Mouse (Mus musculus): Measurements from ENCODE around the gene Zfp652.

DNA sequence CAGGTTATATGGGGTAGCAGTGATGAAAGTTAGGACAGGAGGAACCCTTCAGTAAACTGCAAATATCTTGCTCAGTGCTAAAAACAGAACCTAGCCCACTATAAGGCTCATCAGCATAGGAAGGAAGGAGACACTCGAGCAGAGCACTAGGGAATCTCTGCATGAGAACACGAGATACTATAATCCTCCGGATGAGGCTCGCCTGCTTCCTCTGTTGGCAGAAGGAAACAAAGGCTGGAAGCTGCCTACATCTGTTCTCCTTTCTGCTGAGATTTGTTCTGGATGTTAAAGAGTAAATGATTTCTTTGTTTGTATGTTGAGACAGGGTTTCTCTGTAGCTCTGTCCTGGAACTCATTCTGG is 7.5 kb upstream of the Zfp652 start:
- no peak for TF ChIP-seq FLI1 (IDR thresholded peaks at IDR 0.05; ENCODE audit: low read length)
- no peak for TF ChIP-seq GATA1 (IDR thresholded peaks at IDR 0.05; ENCODE audit: borderline replicate concordance, low read length)

Data from megakaryocyte, embryonic 14.5 days (primary cell).